Mouse (Mus musculus) cortical plate, adult 2 months (tissue): ENCODE results near the gene Nup85. TPM values are rescaled to one million over a fixed set of nuclear protein-coding genes. Genes with fewer than 3 reads are reported as not detected.

Experiments
- H3K27ac ChIP-seq: fragments of 200-500 bp; 2 replicates; pipeline ENCODE4 v1.5.1; 2012; ENCODE audit warnings: low read length, control low read depth, inconsistent platforms; ENCODE audit not compliant: insufficient read depth
- H3K4me1 ChIP-seq: fragments of 200-500 bp; 2 replicates; pipeline ENCODE4 v1.6.1; 2011; ENCODE audit warnings: low read length; ENCODE audit not compliant: control insufficient read depth, insufficient read depth
- H3K4me3 ChIP-seq: fragments of 200-500 bp; 2 replicates; pipeline ENCODE4 v1.5.1; 2011; ENCODE audit warnings: mild to moderate bottlenecking, low read length, control low read depth; ENCODE audit not compliant: insufficient read depth
- CTCF ChIP-seq: fragments of 200-500 bp; IDR thresholded peaks from 2 replicates; pipeline ENCODE4 v1.5.1; 2011; ENCODE audit warnings: mild to moderate bottlenecking, control low read depth, low read length; ENCODE audit not compliant: insufficient read depth; ENCODE audit errors: extremely low read depth
- POLR2A ChIP-seq: fragments of 200-500 bp; IDR thresholded peaks from 2 replicates; pipeline ENCODE4 v1.6.1; 2011; ENCODE audit warnings: mild to moderate bottlenecking, low read length, control low read depth; ENCODE audit not compliant: insufficient read depth; ENCODE audit errors: extremely low read depth
- polyA plus RNA-seq: library from polyadenylated mRNA; depleted of rRNA; stranded (reverse); fragments of >200 nt; gene quantifications from 2 replicates; pipeline ENCODE4 v1.2.3, GENCODE M21; 2012

Nup85 gene
- polyA plus RNA-seq, 1 experiment = 70.8 TPM

GRCm38 (mm10) chr11:115579080-115579479 is 14.8 kb downstream of the Nup85 start:
- Histone ChIP-seq H3K4me3 (no peak overlapping the region), H3K4me1 (no peaks in the 10 kb centered on the region)
- TF ChIP-seq CTCF (no peak), POLR2A (no peak)

GRCm38 (mm10) chr11:115582913-115583606 is 18.8 kb downstream of the Nup85 start:
- Histone ChIP-seq H3K27ac (no peak overlapping the region), H3K4me3 (no peak overlapping the region), H3K4me1 (no peaks in the 10 kb centered on the region)
- TF ChIP-seq POLR2A (no peak), CTCF (no peak)

More at GRCm38 (mm10) chr11:115579080-115579479, 14.8 kb downstream of the Nup85 start:
- no peak overlapping the region for H3K27ac ChIP-seq

GRCm38 (mm10) chr11:115584376-115585073 is 20.3 kb downstream of the Nup85 start:
- Histone ChIP-seq H3K4me1 (no peaks in the 10 kb centered on the region), H3K4me3 (no peak overlapping the region), H3K27ac (no peak overlapping the region)
- no peak for TF ChIP-seq POLR2A
- TF ChIP-seq CTCF = no peak

GRCm38 (mm10) chr11:115585573-115586100 is 21.4 kb downstream of the Nup85 start:
- no peak for TF ChIP-seq CTCF
- no peak for TF ChIP-seq POLR2A
- Histone ChIP-seq H3K4me1 (no peaks in the 10 kb centered on the region), H3K27ac (no peak overlapping the region), H3K4me3 (no peak overlapping the region)

- Histone ChIP-seq H3K4me1 (no peaks in the 10 kb centered on the region), H3K27ac (no peak overlapping the region), H3K4me3 (no peak overlapping the region)
- TF ChIP-seq CTCF (no peak), POLR2A (no peak)
Observed at GRCm38 (mm10) chr11:115586403-115586802, 22.2 kb downstream of the Nup85 start.

- Histone ChIP-seq H3K4me3 (no peak overlapping the region), H3K4me1 (no peaks in the 10 kb centered on the region), H3K27ac (no peak overlapping the region)
- TF ChIP-seq POLR2A = no peak
- no peak for TF ChIP-seq CTCF
Observed at GRCm38 (mm10) chr11:115587984-115588383, 23.8 kb downstream of the Nup85 start.

- Histone ChIP-seq H3K4me1 (no peaks in the 10 kb centered on the region), H3K4me3 (no peak overlapping the region), H3K27ac (no peak overlapping the region)
- no peak for TF ChIP-seq POLR2A
- no peak for TF ChIP-seq CTCF
Observed at GRCm38 (mm10) chr11:115590526-115591075, 26.4 kb downstream of the Nup85 start.

GRCm38 (mm10) chr11:115595209-115595608 is 31.0 kb downstream of the Nup85 start:
- no peak overlapping the region for H3K27ac ChIP-seq
- H3K4me3 ChIP-seq = no peak overlapping the region
- TF ChIP-seq POLR2A = no peak
- no peak for TF ChIP-seq CTCF
- H3K4me1 ChIP-seq = no peaks in the 10 kb centered on the region

- peaks cover 11% of the 10 kb centered on the region for H3K4me1 ChIP-seq
- H3K27ac ChIP-seq = no peak overlapping the region
- TF ChIP-seq POLR2A (no peak), CTCF (no peak)
- no peak overlapping the region for H3K4me3 ChIP-seq
Observed at GRCm38 (mm10) chr11:115598309-115598708, 34.1 kb downstream of the Nup85 start.
